Mouse (Mus musculus): ENCODE measurements around the gene Pomgnt1. TPM values are rescaled to one million over a fixed set of nuclear protein-coding genes. Genes with fewer than 3 reads are reported as not detected.
A peak's percentile ranks its signal among the peaks of the same experiment; 100 is the strongest.

Gene Pomgnt1
- polyA plus RNA-seq (2015; fragmentation: Nextera tagmentation; extraction: Ambion mirVana): 61.5 and 67.3 TPM in 2 replicates

- H3K4me3 ChIP-seq (replicated peaks; ENCODE audit: low read length): peak within 1 kb of the TSS; percentile 60
- 1% methylated on average over 24 of the region's 24 CpGs for WGBS
- H3K27me3 ChIP-seq (replicated peaks; ENCODE audit: control insufficient read depth, insufficient read depth, low read length): no peaks in the 10 kb centered on the region
- peaks cover 17% of the 10 kb centered on the region for H3K4me1 ChIP-seq (replicated peaks; ENCODE audit: control insufficient read depth, insufficient read depth, low read length)
- peak within 1 kb of the TSS; percentile 55 for H3K9ac ChIP-seq (replicated peaks; ENCODE audit: low read depth, low read length)
- H3K9me3 ChIP-seq (ENCODE audit: control insufficient read depth, low read length): no peaks in the 10 kb centered on the region
- no peaks in the 10 kb centered on the region for H3K36me3 ChIP-seq (ENCODE audit: control insufficient read depth, insufficient read depth)
- ATAC-seq: peak; percentile 99
- H3K4me2 ChIP-seq (ENCODE audit: low read length): peak within 1 kb of the TSS; percentile 76
- peak within 1 kb of the TSS; percentile 59 for H3K27ac ChIP-seq (ENCODE audit: low read length)
Measured at GRCm38 (mm10) chr4:116123602-116124519, at the start of gene Pomgnt1, which contains the start of gene Rad54l. Pomgnt1 (plus strand) TSS chr4:116123840. Rad54l (minus strand) TSS chr4:116123690.

- no peak for ATAC-seq
Measured at GRCm38 (mm10) chr4:116074145-116074675, 49.4 kb upstream of the Pomgnt1 start.

GRCm38 (mm10) chr4:116074861-116075620, 48.6 kb upstream of the Pomgnt1 start, which contains the start of the genes Uqcrh and Lrrc41:
Uqcrh (minus strand) TSS chr4:116075071.
Lrrc41 (plus strand) TSS chr4:116075269.
- Histone ChIP-seq H3K4me2 (ENCODE audit: low read length) (peak within 1 kb of the TSS; percentile 97), H3K4me1 (replicated peaks; ENCODE audit: control insufficient read depth, insufficient read depth, low read length) (peaks cover 32% of the 10 kb centered on the region), H3K36me3 (ENCODE audit: control insufficient read depth, insufficient read depth) (peaks cover 2% of the 10 kb centered on the region; the same call in 1 of the 2 replicates), H3K9me3 (ENCODE audit: control insufficient read depth, low read length) (no peaks in the 10 kb centered on the region), H3K27ac (ENCODE audit: low read length) (peak within 1 kb of the TSS; percentile 95), H3K9ac (replicated peaks; ENCODE audit: low read depth, low read length) (peak within 1 kb of the TSS; percentile 88), H3K27me3 (replicated peaks; ENCODE audit: control insufficient read depth, insufficient read depth, low read length) (no peaks in the 10 kb centered on the region), H3K4me3 (replicated peaks; ENCODE audit: low read length) (peak within 1 kb of the TSS; percentile 97)
- peak; percentile 95 for ATAC-seq
- WGBS: under 1% methylated on average over 55 of the region's 55 CpGs

More at GRCm38 (mm10) chr4:116074145-116074675, 49.4 kb upstream of the Pomgnt1 start:
- peak overlapping the region; percentile 95 for H3K27ac ChIP-seq (ENCODE audit: low read length)
- H3K4me1 ChIP-seq (replicated peaks; ENCODE audit: control insufficient read depth, insufficient read depth, low read length): peaks cover 32% of the 10 kb centered on the region
- no peaks in the 10 kb centered on the region for H3K27me3 ChIP-seq (replicated peaks; ENCODE audit: control insufficient read depth, insufficient read depth, low read length)
- H3K4me3 ChIP-seq (replicated peaks; ENCODE audit: low read length): peak overlapping the region; percentile 97
- 1% methylated on average over 8 of the region's 8 CpGs for WGBS
- H3K36me3 ChIP-seq (ENCODE audit: control insufficient read depth, insufficient read depth): peaks cover 3% of the 10 kb centered on the region; the same call in 1 of the 2 replicates
- peak overlapping the region; percentile 97 for H3K4me2 ChIP-seq (ENCODE audit: low read length)
- H3K9me3 ChIP-seq (ENCODE audit: control insufficient read depth, low read length): no peaks in the 10 kb centered on the region
- peak overlapping the region; percentile 88 for H3K9ac ChIP-seq (replicated peaks; ENCODE audit: low read depth, low read length)

GRCm38 (mm10) chr4:116075631-116076368, 47.8 kb upstream of the Pomgnt1 start:
- H3K4me3 ChIP-seq (replicated peaks; ENCODE audit: low read length): peak overlapping the region; percentile 97
- H3K9me3 ChIP-seq (ENCODE audit: control insufficient read depth, low read length): no peaks in the 10 kb centered on the region
- peak; percentile 53 for ATAC-seq
- WGBS: under 1% methylated on average over 73 of the region's 77 CpGs
- H3K27ac ChIP-seq (ENCODE audit: low read length): peak overlapping the region; percentile 95
- peaks cover 32% of the 10 kb centered on the region for H3K4me1 ChIP-seq (replicated peaks; ENCODE audit: control insufficient read depth, insufficient read depth, low read length)
- peak overlapping the region; percentile 83 for H3K4me2 ChIP-seq (ENCODE audit: low read length)
- H3K36me3 ChIP-seq (ENCODE audit: control insufficient read depth, insufficient read depth): peaks cover 8% of the 10 kb centered on the region
- H3K9ac ChIP-seq (replicated peaks; ENCODE audit: low read depth, low read length): peak overlapping the region; percentile 88
- no peaks in the 10 kb centered on the region for H3K27me3 ChIP-seq (replicated peaks; ENCODE audit: control insufficient read depth, insufficient read depth, low read length)

GRCm38 (mm10) chr4:116076369-116077231, 47.0 kb upstream of the Pomgnt1 start:
- peak overlapping the region; percentile 83 for H3K4me2 ChIP-seq (ENCODE audit: low read length)
- 2% methylated on average over 37 of the region's 37 CpGs for WGBS
- H3K36me3 ChIP-seq (ENCODE audit: control insufficient read depth, insufficient read depth): peaks cover 14% of the 10 kb centered on the region
- H3K27me3 ChIP-seq (replicated peaks; ENCODE audit: control insufficient read depth, insufficient read depth, low read length): no peaks in the 10 kb centered on the region
- no peaks in the 10 kb centered on the region for H3K9me3 ChIP-seq (ENCODE audit: control insufficient read depth, low read length)
- H3K4me1 ChIP-seq (replicated peaks; ENCODE audit: control insufficient read depth, insufficient read depth, low read length): peaks cover 32% of the 10 kb centered on the region
- peak overlapping the region; percentile 95 for H3K27ac ChIP-seq (ENCODE audit: low read length)
- 0 out of 2 replicates have a peak, but pooled peaks have one; percentile 2 for ATAC-seq
- peak overlapping the region; percentile 97 for H3K4me3 ChIP-seq (replicated peaks; ENCODE audit: low read length)
- H3K9ac ChIP-seq (replicated peaks; ENCODE audit: low read depth, low read length): peak overlapping the region; percentile 88

- Histone ChIP-seq H3K4me1 (replicated peaks; ENCODE audit: control insufficient read depth, insufficient read depth, low read length) (peaks cover 29% of the 10 kb centered on the region), H3K9ac (replicated peaks; ENCODE audit: low read depth, low read length) (peak overlapping the region; percentile 88; the same call in 1 of the 2 replicates), H3K27me3 (replicated peaks; ENCODE audit: control insufficient read depth, insufficient read depth, low read length) (no peaks in the 10 kb centered on the region), H3K27ac (ENCODE audit: low read length) (no peak overlapping the region), H3K4me2 (ENCODE audit: low read length) (peak overlapping the region; percentile 83), H3K36me3 (ENCODE audit: control insufficient read depth, insufficient read depth) (peaks cover 15% of the 10 kb centered on the region), H3K4me3 (replicated peaks; ENCODE audit: low read length) (peak overlapping the region; percentile 97; the same call in 1 of the 2 replicates), H3K9me3 (ENCODE audit: control insufficient read depth, low read length) (no peaks in the 10 kb centered on the region)
- WGBS: 70% methylated on average over 3 of the region's 3 CpGs
- ATAC-seq: no peak
Measured at GRCm38 (mm10) chr4:116077240-116078095, 46.2 kb upstream of the Pomgnt1 start.

GRCm38 (mm10) chr4:116088510-116089249, 35.0 kb upstream of the Pomgnt1 start:
- Histone ChIP-seq H3K36me3 (ENCODE audit: control insufficient read depth, insufficient read depth) (peaks cover 42% of the 10 kb centered on the region), H3K4me1 (replicated peaks; ENCODE audit: control insufficient read depth, insufficient read depth, low read length) (no peaks in the 10 kb centered on the region), H3K4me2 (ENCODE audit: low read length) (no peak overlapping the region), H3K9ac (replicated peaks; ENCODE audit: low read depth, low read length) (no peak overlapping the region), H3K9me3 (ENCODE audit: control insufficient read depth, low read length) (no peaks in the 10 kb centered on the region), H3K27me3 (replicated peaks; ENCODE audit: control insufficient read depth, insufficient read depth, low read length) (no peaks in the 10 kb centered on the region), H3K27ac (ENCODE audit: low read length) (no peak overlapping the region), H3K4me3 (replicated peaks; ENCODE audit: low read length) (no peak overlapping the region)
- 89% methylated on average over 23 of the region's 23 CpGs for WGBS
- no peak for ATAC-seq

Data from forebrain, embryonic 16.5 days (tissue).